ENCODE assay signal across 27 mouse cellular contexts in the genomic region with DNA sequence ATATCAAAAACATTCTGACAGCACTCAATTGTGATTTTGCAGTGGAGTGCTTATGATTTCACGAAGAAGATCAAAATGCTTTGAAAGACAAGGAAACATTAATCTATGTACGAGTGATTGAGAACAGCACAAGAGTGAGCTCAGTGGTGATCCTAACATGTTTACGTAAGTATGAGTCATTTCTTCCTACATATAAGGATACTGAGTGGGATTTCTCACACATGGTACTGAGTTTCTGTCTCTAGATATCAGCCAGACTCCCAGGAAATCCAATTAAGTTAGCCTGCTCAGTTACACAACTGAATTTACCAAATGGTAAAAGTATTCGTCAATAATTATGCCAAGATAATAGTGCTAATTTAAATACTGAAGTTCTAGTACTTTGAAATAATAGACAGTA.
A peak's percentile ranks its signal among the peaks of the same experiment; 100 is the strongest.
DNase-seq lines count a peak whose midpoint lies in the region; ATAC-seq and TF ChIP-seq lines count a peak whose summit lies in the region.
"Had no signal": no experiment of that assay in that cellular context is flagged by ENCODE, and none has a peak within 500 bp of the region (broad histone marks: within the 10 kb centered on the region; RNA-seq: fewer than 3 reads in every experiment).

No protein-coding gene starts in this region.

- ATAC-seq in frontal cortex, adult (ENCODE audit: low TSS enrichment): peak; percentile 100
- ATAC-seq: activated CD4-positive, CD25-positive, alpha-beta regulatory T cell, adult 4 months; CD4-positive, CD25-positive, alpha-beta regulatory T cell, adult 4 months; forebrain, embryonic 14.5 days; forebrain, embryonic 16.5 days; Patski had no signal

- peak overlapping the region; percentile 63 for H3K27ac ChIP-seq in left cerebral cortex, adult 2 months
- H3K27ac ChIP-seq: embryonic facial prominence, embryonic 13.5 days; embryonic facial prominence, embryonic 15.5 days; forebrain, embryonic 10.5 days; forebrain, embryonic 12.5 days had no signal

- no peak overlapping the region for H3K4me3 ChIP-seq in left cerebral cortex, adult 2 months
- H3K4me3 ChIP-seq: embryonic facial prominence, embryonic 13.5 days; embryonic facial prominence, embryonic 15.5 days; erythroblast, embryonic 14.5 days; forebrain, embryonic 10.5 days; forebrain, embryonic 12.5 days had no signal

- intact Hi-C loops in left cerebral cortex, adult 2 months (cut with DNase I): no loop called here

- DNase-seq in frontal cortex, postnatal 36 days (ENCODE audit: low spot score in 2 of 2): no peak
- DNase-seq in left cerebral cortex, adult 2 months (ENCODE audit: extremely low spot score in 1 of 2, low spot score in 2 of 2): no peak
- no peak for DNase-seq in left cerebral cortex, adult 18-20 months (ENCODE audit: low spot score in 2 of 2)
- DNase-seq in brain, adult 2 months (ENCODE audit: low read depth, low spot score): peak; percentile 56
- no peak for DNase-seq in spleen, postnatal 4 days (ENCODE audit: low spot score in 2 of 2)
- DNase-seq: adrenal gland, adult 8-10 months; adrenal gland, postnatal 14 days; adrenal gland, postnatal 36 days; B cell, adult 2 months; cerebellum, adult 11 months; cerebellum, adult 18-20 months; cerebellum, adult 8-10 months; cerebellum, adult 9-11 months; cerebellum, postnatal 14 days; cerebellum, postnatal 36 days; embryo, embryonic 11 days had no signal

- no peak for TF ChIP-seq CTCF in left cerebral cortex, adult 2 months (IDR thresholded peaks at IDR 0.05)
